Mouse (Mus musculus) forebrain, embryonic 11.5 days (tissue): Measurements from ENCODE around the gene Tipin. TPM values are rescaled to one million over a fixed set of nuclear protein-coding genes. Genes with fewer than 3 reads are reported as not detected.
A peak's percentile ranks its signal among the peaks of the same experiment; 100 is the strongest.

Source experiments
- ATAC-seq: fragments of 200-750 bp; cut with Nextera tagmentation; replicated peaks from 2 replicates; pipeline ENCODE4 v1.8.0; 2017; ENCODE audit warnings: moderate TSS enrichment; ENCODE audit not compliant: low FRiP score
- DNase-seq: peaks from one replicate; pipeline ENCODE4 v3.0.0-alpha.2; 2017; ENCODE audit warnings: low spot score
- H3K27ac ChIP-seq: fragments of 300-500 bp; sonication (generic); 2 replicates; pipeline ENCODE4 v1.5.1; 2014; ENCODE audit warnings: low read depth, low read length
- H3K27me3 ChIP-seq: fragments of 300-500 bp; sonication (generic); 2 replicates; pipeline ENCODE4 v1.6.1; 2014; ENCODE audit warnings: mild to moderate bottlenecking, low read length, mixed read lengths; ENCODE audit not compliant: control insufficient read depth, insufficient read depth
- H3K36me3 ChIP-seq: fragments of 300-500 bp; sonication (generic); 2 replicates; pipeline ENCODE4 v1.6.1; 2014; ENCODE audit warnings: mild to moderate bottlenecking, low read length, moderate library complexity, mixed read lengths; ENCODE audit not compliant: control insufficient read depth, insufficient read depth
- H3K4me1 ChIP-seq: fragments of 300-500 bp; sonication (generic); replicated peaks from 2 replicates; pipeline ENCODE4 v1.6.1; 2014; ENCODE audit warnings: low read length, mixed read lengths; ENCODE audit not compliant: control insufficient read depth, insufficient read depth
- H3K4me2 ChIP-seq: fragments of 300-500 bp; sonication (generic); 2 replicates; pipeline ENCODE4 v1.6.1; 2014; ENCODE audit warnings: low read depth, mild to moderate bottlenecking, low read length, moderate library complexity, mixed read lengths; ENCODE audit not compliant: severe bottlenecking
- H3K4me3 ChIP-seq: fragments of 300-500 bp; sonication (generic); 2 replicates; pipeline ENCODE4 v1.5.1; 2014; ENCODE audit warnings: low read depth, low read length
- H3K9ac ChIP-seq: fragments of 300-500 bp; sonication (generic); 2 replicates; pipeline ENCODE4 v1.6.1; 2014; ENCODE audit warnings: low read length
- H3K9me3 ChIP-seq: fragments of 300-500 bp; sonication (generic); 2 replicates; pipeline ENCODE4 v1.6.1; 2016; ENCODE audit warnings: low read length, mixed read lengths; ENCODE audit not compliant: control insufficient read depth
- WGBS: fragments of 180-500 bp; shearing (Covaris S2); extraction: QIAGEN DNeasy Blood & Tissue Kit; methylation state at CpG from one replicate; pipeline ENCODE4 v1.1.7; 2014; 5-methylcytosine and 5-hydroxymethylcytosine counted together
- polyA plus RNA-seq: library from polyadenylated mRNA; unstranded; fragments of >200 nt; fragmentation: Nextera tagmentation; extraction: Ambion mirVana; gene quantifications from 2 replicates; pipeline ENCODE4 v1.2.1, GENCODE M21; 2014

Gene Tipin
- polyA plus RNA-seq, 1 experiment from 2014 or later = 300 TPM

DNA sequence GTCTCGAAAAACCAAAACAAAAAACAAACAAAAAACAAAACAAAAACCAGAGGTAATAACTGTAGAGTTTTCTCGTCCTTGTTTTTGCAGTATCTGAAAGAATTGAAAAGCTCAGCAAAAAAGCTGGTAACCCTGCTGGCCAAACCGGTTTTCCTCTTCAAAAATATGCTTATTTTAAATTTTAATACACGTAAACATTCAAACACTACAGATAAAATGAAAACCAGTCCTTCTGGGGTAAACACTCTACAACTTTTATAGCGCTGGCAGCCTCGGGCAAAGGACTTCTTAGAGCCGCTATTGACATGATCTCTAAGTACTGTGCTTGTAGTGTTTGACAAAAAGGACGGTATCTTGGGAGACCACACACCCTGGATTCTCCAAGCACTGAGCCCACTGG, 60.3 kb downstream of the Tipin start:
- Histone ChIP-seq H3K4me1 (no peaks in the 10 kb centered on the region; the same call in 1 of the 2 replicates), H3K36me3 (no peaks in the 10 kb centered on the region), H3K4me3 (no peak overlapping the region), H3K27me3 (no peaks in the 10 kb centered on the region), H3K27ac (no peak overlapping the region), H3K4me2 (no peak overlapping the region), H3K9me3 (no peaks in the 10 kb centered on the region), H3K9ac (peak overlapping the region; percentile 100; the same call in 1 of the 2 replicates)
- 90% methylated on average over 8 of the region's 8 CpGs for WGBS
- DNase-seq (no peak), ATAC-seq (no peak)

DNA sequence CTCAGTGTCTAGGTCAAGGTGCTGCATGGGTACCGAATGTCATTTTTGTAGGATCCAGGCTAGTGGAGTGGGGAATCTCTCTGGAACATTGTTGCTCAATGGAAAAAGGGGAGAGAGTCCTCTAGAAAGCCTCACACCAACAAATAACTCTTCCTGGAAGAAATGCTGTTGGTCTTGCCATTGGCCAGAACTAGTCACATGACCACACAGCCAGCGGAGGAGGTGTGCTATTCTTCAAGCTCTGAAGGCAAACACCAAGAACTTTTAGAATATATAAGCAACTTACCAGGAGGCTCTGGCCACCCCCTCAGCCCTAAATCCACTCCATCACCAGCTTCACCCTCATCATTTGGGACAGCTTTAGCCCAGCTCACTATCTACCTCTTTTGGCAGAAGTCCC, 62.3 kb downstream of the Tipin start:
- Histone ChIP-seq H3K9me3 (no peaks in the 10 kb centered on the region), H3K27me3 (no peaks in the 10 kb centered on the region), H3K4me2 (no peak overlapping the region), H3K9ac (no peak overlapping the region), H3K36me3 (no peaks in the 10 kb centered on the region), H3K4me1 (no peaks in the 10 kb centered on the region; the same call in 1 of the 2 replicates), H3K4me3 (no peak overlapping the region), H3K27ac (no peak overlapping the region)
- ATAC-seq (no peak), DNase-seq (no peak)
- 86% methylated on average over 2 of the region's 2 CpGs for WGBS

DNA sequence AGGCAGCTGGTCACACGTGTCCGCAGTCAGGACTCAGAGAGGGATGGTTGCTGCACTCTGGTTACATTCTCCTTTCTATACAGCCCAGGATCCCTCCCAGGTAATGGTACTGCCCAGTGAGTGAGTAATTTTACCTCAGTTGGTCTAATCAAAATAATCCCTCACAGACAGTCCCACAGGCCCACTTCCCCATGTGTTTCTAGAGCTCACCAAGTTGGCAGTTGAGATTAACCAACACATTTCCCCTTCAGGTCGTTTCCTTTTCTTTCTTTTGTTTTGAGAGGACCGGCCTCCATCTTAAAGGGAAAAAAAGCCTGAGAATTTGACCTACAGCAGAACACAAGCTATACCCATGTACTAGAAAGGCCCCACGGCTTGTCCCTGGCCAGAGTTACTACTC, 64.5 kb downstream of the Tipin start:
- DNase-seq = no peak
- Histone ChIP-seq H3K4me1 (no peaks in the 10 kb centered on the region), H3K4me2 (no peak overlapping the region), H3K36me3 (no peaks in the 10 kb centered on the region), H3K27me3 (no peaks in the 10 kb centered on the region), H3K9me3 (no peaks in the 10 kb centered on the region), H3K27ac (no peak overlapping the region), H3K4me3 (no peak overlapping the region), H3K9ac (no peak overlapping the region)
- 68% methylated on average over 5 of the region's 5 CpGs for WGBS
- no peak for ATAC-seq

DNA sequence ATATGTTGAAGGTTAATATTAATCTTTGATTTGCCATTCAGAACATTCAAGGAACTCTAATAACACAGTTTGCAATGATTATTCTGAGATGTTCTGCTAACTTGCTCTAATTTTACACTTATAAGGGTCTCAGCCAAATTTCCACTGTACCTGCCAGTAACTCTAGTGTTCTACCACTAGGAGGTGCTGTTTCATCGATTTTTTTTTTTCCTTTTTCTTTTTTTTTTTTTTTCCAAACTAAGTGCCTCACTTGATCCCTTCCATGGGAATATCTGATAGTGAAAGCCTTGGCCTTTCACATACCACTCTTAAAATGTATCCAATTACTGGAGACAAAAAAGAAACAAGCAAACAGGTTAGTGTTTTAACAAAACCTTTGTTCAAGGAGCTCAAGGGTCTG, 66.0 kb downstream of the Tipin start:
- Histone ChIP-seq H3K9ac (no peak overlapping the region), H3K27me3 (no peaks in the 10 kb centered on the region), H3K36me3 (no peaks in the 10 kb centered on the region), H3K4me3 (no peak overlapping the region), H3K4me2 (no peak overlapping the region), H3K27ac (no peak overlapping the region), H3K9me3 (no peaks in the 10 kb centered on the region), H3K4me1 (no peaks in the 10 kb centered on the region)
- DNase-seq (no peak), ATAC-seq (no peak)
- WGBS = 0% methylated on average over 1 of the region's 1 CpGs

DNA sequence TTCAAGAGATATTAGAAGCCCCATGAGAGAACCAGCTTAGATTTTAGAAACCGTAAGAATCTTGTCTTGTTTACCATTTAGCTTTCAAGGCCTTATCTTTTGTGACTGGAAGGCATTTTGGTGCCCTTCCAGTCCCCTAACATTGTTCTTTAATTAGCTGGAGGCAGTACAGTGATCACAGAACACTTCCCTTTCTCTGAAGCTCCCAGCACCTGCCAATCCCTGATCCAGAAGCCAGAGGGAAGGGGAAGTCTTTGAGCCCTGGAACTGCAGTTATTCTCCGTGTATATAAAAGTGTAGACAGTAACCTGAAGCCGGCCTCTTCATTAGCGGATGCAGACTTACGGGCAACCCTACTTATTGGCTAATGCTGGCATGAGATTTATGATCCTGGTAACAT, 68.1 kb downstream of the Tipin start:
- Histone ChIP-seq H3K9me3 (no peaks in the 10 kb centered on the region), H3K27me3 (no peaks in the 10 kb centered on the region), H3K9ac (no peak overlapping the region), H3K4me2 (no peak overlapping the region), H3K4me3 (no peak overlapping the region), H3K36me3 (no peaks in the 10 kb centered on the region), H3K4me1 (no peaks in the 10 kb centered on the region), H3K27ac (no peak overlapping the region)
- 75% methylated on average over 5 of the region's 5 CpGs for WGBS
- ATAC-seq (no peak), DNase-seq (no peak)

DNA sequence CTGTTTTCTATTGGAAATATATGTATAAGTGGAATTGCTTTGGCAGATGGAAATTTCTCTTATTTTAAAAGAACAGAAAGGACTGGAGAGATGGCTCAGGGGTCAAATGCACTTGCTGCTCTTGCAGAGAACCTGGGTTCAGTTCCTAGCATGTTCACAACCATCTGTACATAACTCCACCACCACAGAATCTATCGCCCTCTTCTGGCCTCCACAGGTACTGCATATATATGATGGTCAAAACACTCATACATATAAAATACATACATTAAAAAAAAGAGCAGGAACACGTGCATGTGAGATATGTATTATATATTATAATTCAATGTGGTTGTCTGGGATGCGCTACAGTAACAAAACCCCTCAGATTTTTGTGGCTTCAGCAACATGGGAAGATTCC, 69.8 kb downstream of the Tipin start:
- WGBS = 47% methylated on average over 3 of the region's 3 CpGs
- Histone ChIP-seq H3K4me1 (no peaks in the 10 kb centered on the region), H3K27me3 (no peaks in the 10 kb centered on the region), H3K27ac (no peak overlapping the region), H3K4me3 (no peak overlapping the region), H3K9me3 (no peaks in the 10 kb centered on the region), H3K9ac (no peak overlapping the region), H3K4me2 (no peak overlapping the region), H3K36me3 (no peaks in the 10 kb centered on the region)
- ATAC-seq (no peak), DNase-seq (no peak)

Other genes with a start within 250 kb of the Tipin start
- gene Lctl, start 164.4 kb upstream of the Tipin start, polyA plus RNA-seq = not detected in 2 replicates
- gene Zwilch, start 108.5 kb upstream of the Tipin start, polyA plus RNA-seq = 43.4 and 49.2 TPM in 2 replicates
- gene Rpl4, start 108.2 kb upstream of the Tipin start, polyA plus RNA-seq = 1,087 and 1,101 TPM in 2 replicates
- 34.2 and 35.2 TPM in 2 replicates for gene Snapc5, start 102.3 kb upstream of the Tipin start, polyA plus RNA-seq
- gene Uchl4, start 46.4 kb upstream of the Tipin start, polyA plus RNA-seq = 3.7 and 4.9 TPM in 2 replicates
- gene Map2k1, start 27.9 kb upstream of the Tipin start, polyA plus RNA-seq = 67.7 and 71.1 TPM in 2 replicates
- 22.4 and 23.4 TPM in 2 replicates for gene Dis3l, start 59.7 kb downstream of the Tipin start, polyA plus RNA-seq
- 3.3 and 3.6 TPM in 2 replicates for gene Megf11, start 104.0 kb downstream of the Tipin start, polyA plus RNA-seq